Mouse (Mus musculus) forebrain, embryonic 13.5 days (tissue): ENCODE data around the gene Vps52. TPM values are rescaled to one million over a fixed set of nuclear protein-coding genes. Genes with fewer than 3 reads are reported as not detected.
"Not testable (repeated sequence)": the region's sequence is repeated elsewhere in the genome, so short reads cannot be mapped to it uniquely, and the experiment has no call there.

Experiments
- ATAC-seq: fragments of 200-750 bp; cut with Nextera tagmentation; 2 replicates; pipeline ENCODE4 v1.8.0; 2017
- H3K27ac ChIP-seq: fragments of 300-500 bp; sonication (generic); 2 replicates; pipeline ENCODE4 v1.5.1; 2015; ENCODE audit warnings: inconsistent platforms, mild to moderate bottlenecking, moderate library complexity
- H3K27me3 ChIP-seq: fragments of 300-500 bp; sonication (generic); 2 replicates; pipeline ENCODE4 v1.6.1; 2015; ENCODE audit warnings: mild to moderate bottlenecking, inconsistent platforms
- H3K36me3 ChIP-seq: fragments of 300-500 bp; sonication (generic); 2 replicates; pipeline ENCODE4 v1.6.1; 2015; ENCODE audit warnings: mild to moderate bottlenecking, inconsistent platforms; ENCODE audit not compliant: poor library complexity, severe bottlenecking
- H3K4me1 ChIP-seq: fragments of 300-500 bp; sonication (generic); 2 replicates; pipeline ENCODE4 v1.6.1; 2015; ENCODE audit warnings: inconsistent platforms
- H3K4me2 ChIP-seq: fragments of 300-500 bp; sonication (generic); 2 replicates; pipeline ENCODE4 v1.6.1; 2015; ENCODE audit warnings: inconsistent platforms, mild to moderate bottlenecking, moderate library complexity
- H3K4me3 ChIP-seq: fragments of 300-500 bp; sonication (generic); 2 replicates; pipeline ENCODE4 v1.5.1; 2015; ENCODE audit warnings: mild to moderate bottlenecking, inconsistent platforms
- H3K9ac ChIP-seq: fragments of 300-500 bp; sonication (generic); 2 replicates; pipeline ENCODE4 v1.6.1; 2015; ENCODE audit warnings: mild to moderate bottlenecking, inconsistent platforms
- H3K9me3 ChIP-seq: fragments of 300-500 bp; sonication (generic); replicated peaks from 2 replicates; pipeline ENCODE4 v1.6.1; 2016; ENCODE audit warnings: inconsistent platforms
- WGBS: fragments of 180-500 bp; shearing (Covaris S2); methylation state at CpG from one replicate; pipeline ENCODE4 v1.1.7; 2015; 5-methylcytosine and 5-hydroxymethylcytosine counted together
- polyA plus RNA-seq: library from polyadenylated mRNA; unstranded; fragments of >200 nt; fragmentation: Nextera tagmentation; extraction: Ambion mirVana; gene quantifications from 2 replicates; pipeline ENCODE4 v1.2.1, GENCODE M21; 2015

Vps52 gene
- polyA plus RNA-seq, 1 experiment from 2014 or later: 61.4 TPM

DNA sequence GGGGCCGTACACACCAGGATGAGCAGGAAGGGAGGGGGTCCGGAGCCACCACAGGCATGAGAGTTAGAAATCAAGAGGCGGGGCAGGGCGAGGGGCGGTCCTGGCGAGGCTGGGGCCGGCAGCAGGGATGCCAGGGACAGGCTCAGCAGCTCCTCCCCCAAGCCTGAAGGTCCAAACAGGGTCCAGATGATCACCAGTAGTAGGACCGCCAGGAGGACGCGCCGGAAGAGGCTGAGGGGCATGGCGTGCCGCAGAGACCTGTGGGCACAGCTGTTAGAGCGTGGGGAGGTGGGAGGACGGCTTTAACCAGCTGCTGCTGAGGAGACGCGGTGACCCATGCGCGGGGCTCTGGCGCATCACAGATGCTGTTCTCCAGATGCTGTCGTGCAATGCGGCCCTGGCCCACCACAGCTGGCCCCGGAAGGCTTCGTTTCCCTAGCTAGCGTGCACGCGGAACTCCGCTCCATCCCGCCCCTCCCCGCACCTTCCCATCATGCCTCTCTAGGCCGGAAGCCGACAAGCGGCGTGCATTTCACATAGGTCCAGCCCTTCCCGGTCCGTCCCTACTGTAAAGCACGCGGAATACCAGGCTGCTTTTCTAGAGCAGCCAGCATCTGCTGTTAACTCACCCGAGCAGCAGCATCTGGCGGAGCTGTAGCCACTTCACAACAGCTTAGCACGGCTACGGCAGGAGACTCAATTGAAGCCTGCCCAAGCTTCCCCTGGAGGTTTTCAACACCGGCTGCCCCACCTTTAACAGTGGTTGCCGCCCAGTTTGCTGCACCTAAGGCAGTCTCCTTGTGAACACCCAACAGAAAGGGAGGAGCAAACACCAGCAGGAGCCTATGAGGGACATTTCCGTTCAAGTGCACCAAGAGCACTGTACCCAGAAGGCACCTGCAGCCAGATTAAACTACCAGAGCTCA lies 4.3 kb upstream of the Vps52 start, which contains the start of gene B3galt4:
TSS of gene B3galt4 (minus strand) at position 468 of the 926 bp plus-strand sequence.
- peak within 1 kb of the TSS; percentile 86 for H3K27ac ChIP-seq
- H3K9ac ChIP-seq: peak within 1 kb of the TSS; percentile 79
- peaks cover 54% of the 10 kb centered on the region for H3K4me1 ChIP-seq
- peaks cover 73% of the 10 kb centered on the region for H3K36me3 ChIP-seq
- ATAC-seq: peak; percentile 67
- H3K9me3 ChIP-seq: no peaks in the 10 kb centered on the region
- H3K4me2 ChIP-seq: peak within 1 kb of the TSS; percentile 91
- 1% methylated on average over 45 of the region's 45 CpGs for WGBS
- H3K27me3 ChIP-seq: no peaks in the 10 kb centered on the region
- H3K4me3 ChIP-seq: peak within 1 kb of the TSS; percentile 50

GRCm38 (mm10) chr17:33952015-33952414 lies 3.6 kb upstream of the Vps52 start:
- 74% methylated on average over 13 of the region's 13 CpGs for WGBS
- H3K27ac ChIP-seq: peak overlapping the region; percentile 86; the same call in 1 of the 2 replicates
- not testable (repeated sequence) for ATAC-seq, H3K9me3 ChIP-seq, H3K27me3 ChIP-seq
- H3K4me1 ChIP-seq: peaks cover 61% of the 10 kb centered on the region
- peak overlapping the region; percentile 79; the same call in 1 of the 2 replicates for H3K9ac ChIP-seq
- peaks cover 67% of the 10 kb centered on the region for H3K36me3 ChIP-seq
- H3K4me2 ChIP-seq: peak overlapping the region; percentile 91
- peak overlapping the region; percentile 50; the same call in 1 of the 2 replicates for H3K4me3 ChIP-seq

- peaks cover 63% of the 10 kb centered on the region for H3K36me3 ChIP-seq
- no peak overlapping the region for H3K27ac ChIP-seq
Measured at GRCm38 (mm10) chr17:33952879-33953278, 2.7 kb upstream of the Vps52 start.

DNA sequence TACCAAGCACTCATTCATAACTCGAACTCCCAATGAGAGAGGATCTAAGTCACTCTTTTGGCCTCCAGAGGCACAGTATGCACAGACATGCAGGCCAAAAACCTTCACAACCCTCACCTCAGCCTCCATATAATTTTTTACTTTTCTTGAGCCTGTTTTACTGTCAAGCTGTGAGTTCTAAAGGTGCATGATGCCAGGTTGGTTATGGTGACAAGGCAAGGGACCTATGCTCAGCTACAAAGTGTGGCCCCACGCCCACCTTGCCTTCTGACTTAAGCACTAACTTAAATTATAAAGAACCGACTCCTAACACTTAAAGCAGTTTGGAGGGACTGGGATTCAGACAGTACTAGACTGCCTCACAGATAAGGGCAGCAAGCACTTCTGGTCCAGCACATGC lies 2.3 kb upstream of the Vps52 start:
- Histone ChIP-seq H3K4me2 (peak overlapping the region; percentile 95), H3K4me3 (no peak overlapping the region), H3K27me3 (no peaks in the 10 kb centered on the region), H3K36me3 (peaks cover 63% of the 10 kb centered on the region), H3K9ac (no peak overlapping the region), H3K4me1 (peaks cover 69% of the 10 kb centered on the region), H3K27ac (no peak overlapping the region), H3K9me3 (no peaks in the 10 kb centered on the region)
- WGBS: 77% methylated on average over 3 of the region's 3 CpGs
- no peak for ATAC-seq

More at GRCm38 (mm10) chr17:33952879-33953278, 2.7 kb upstream of the Vps52 start:
- Histone ChIP-seq H3K9me3 (no peaks in the 10 kb centered on the region), H3K4me3 (no peak overlapping the region), H3K4me1 (peaks cover 69% of the 10 kb centered on the region), H3K4me2 (peak overlapping the region; percentile 95), H3K27me3 (no peaks in the 10 kb centered on the region), H3K9ac (0 out of 2 replicates have a peak overlapping the region, but pooled peaks have one; percentile 16)
- no peak for ATAC-seq
- 79% methylated on average over 4 of the region's 4 CpGs for WGBS

DNA sequence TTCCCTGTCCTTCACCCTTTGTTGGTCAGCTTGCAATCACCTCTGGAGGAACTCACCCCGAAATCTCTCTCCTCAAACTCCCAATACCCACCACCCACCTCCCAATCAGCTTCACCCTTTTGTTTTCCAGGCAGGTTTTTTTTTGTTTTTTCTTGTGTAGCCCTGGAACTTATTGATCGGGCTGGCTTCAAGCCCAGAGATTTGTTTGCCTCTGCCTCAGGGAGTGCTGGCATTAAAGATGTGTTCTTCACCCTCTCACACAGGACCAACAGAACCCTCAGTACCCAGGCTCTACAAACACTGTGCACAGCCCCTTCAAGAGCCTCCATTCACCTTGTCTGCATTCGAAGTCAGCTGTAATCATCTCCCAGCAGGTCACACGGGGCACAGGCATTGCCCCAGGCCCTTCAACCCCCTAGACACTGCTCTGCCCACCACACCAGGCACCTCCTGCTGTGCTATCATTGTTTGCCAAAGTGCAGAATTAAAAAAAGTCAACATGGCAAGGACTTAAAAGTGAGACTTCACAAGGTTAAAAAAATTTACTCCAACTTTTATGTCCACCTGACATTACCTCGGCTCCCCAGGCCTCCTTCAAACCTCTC lies 1.5 kb upstream of the Vps52 start:
- no peak for ATAC-seq

GRCm38 (mm10) chr17:33954646-33955554 lies 712 bp upstream of the Vps52 start:
- peaks cover 65% of the 10 kb centered on the region for H3K4me1 ChIP-seq
- peak overlapping the region; percentile 98 for H3K4me3 ChIP-seq
- no peak; the same call in 1 of the 2 replicates for ATAC-seq
- peaks cover 63% of the 10 kb centered on the region for H3K36me3 ChIP-seq
- H3K4me2 ChIP-seq: peak overlapping the region; percentile 95
- peak overlapping the region; percentile 98 for H3K9ac ChIP-seq
- peak overlapping the region; percentile 92 for H3K27ac ChIP-seq
- no peaks in the 10 kb centered on the region for H3K27me3 ChIP-seq
- 1% methylated on average over 33 of the region's 33 CpGs for WGBS
- H3K9me3 ChIP-seq: no peaks in the 10 kb centered on the region

More for the DNA sequence above, 1.5 kb upstream of the Vps52 start:
- H3K4me2 ChIP-seq: peak overlapping the region; percentile 95
- 34% methylated on average over 5 of the region's 5 CpGs for WGBS
- H3K9me3 ChIP-seq: no peaks in the 10 kb centered on the region
- peak overlapping the region; percentile 98 for H3K4me3 ChIP-seq
- H3K4me1 ChIP-seq: peaks cover 69% of the 10 kb centered on the region
- H3K36me3 ChIP-seq: peaks cover 63% of the 10 kb centered on the region
- no peaks in the 10 kb centered on the region for H3K27me3 ChIP-seq
- H3K9ac ChIP-seq: peak overlapping the region; percentile 98
- 0 out of 2 replicates have a peak overlapping the region, but pooled peaks have one; percentile 35 for H3K27ac ChIP-seq

DNA sequence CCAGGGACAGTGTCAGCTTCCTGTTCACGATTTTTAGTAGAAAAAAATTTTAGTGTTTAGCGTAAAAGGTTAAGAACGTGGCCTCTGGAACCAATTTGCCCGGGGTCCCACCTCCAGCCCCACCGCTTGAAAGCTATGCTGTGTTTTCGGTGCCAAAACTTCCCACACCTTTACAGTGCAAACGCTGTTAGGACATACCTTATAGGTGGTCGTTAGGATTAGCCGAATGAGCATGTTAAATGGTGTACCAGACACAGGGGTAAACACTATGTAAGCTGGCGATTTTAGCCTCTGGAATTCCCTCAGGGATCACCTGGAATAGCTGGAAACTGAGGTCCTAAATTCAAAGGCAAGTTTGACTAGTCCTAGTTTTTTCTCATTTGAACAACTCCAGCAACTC lies 724 bp downstream of the Vps52 start:
- Histone ChIP-seq H3K4me1 (peaks cover 51% of the 10 kb centered on the region), H3K27me3 (no peaks in the 10 kb centered on the region), H3K4me3 (peak overlapping the region; percentile 98), H3K4me2 (peak overlapping the region; percentile 95), H3K36me3 (peaks cover 70% of the 10 kb centered on the region), H3K9ac (peak overlapping the region; percentile 98), H3K9me3 (no peaks in the 10 kb centered on the region), H3K27ac (peak overlapping the region; percentile 88)
- 6% methylated on average over 10 of the region's 10 CpGs for WGBS
- ATAC-seq: no peak

DNA sequence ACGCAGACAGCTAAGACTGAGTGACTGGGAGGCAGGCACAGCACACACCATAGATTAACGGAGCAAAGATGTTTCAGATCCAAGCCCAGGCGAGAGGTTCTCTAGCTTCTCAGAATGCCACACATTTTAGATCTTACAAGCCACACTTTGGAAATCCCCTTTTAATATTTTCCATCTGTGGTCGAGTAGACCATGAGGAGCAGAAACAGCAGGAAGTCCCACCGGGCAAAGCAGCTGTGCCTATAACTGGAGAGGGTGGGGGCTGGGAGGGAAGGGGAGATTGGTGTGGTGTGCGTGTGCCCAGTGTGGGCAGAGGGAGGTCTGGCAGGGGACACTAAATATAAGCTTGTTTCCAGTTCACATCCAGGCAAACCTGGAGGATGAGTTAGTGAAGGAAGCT lies 1.9 kb downstream of the Vps52 start:
- H3K4me2 ChIP-seq: no peak overlapping the region
- peaks cover 39% of the 10 kb centered on the region for H3K4me1 ChIP-seq
- peaks cover 71% of the 10 kb centered on the region for H3K36me3 ChIP-seq
- no peak overlapping the region for H3K27ac ChIP-seq
- no peak overlapping the region for H3K9ac ChIP-seq
- ATAC-seq: no peak
- 92% methylated on average over 6 of the region's 6 CpGs for WGBS
- H3K27me3 ChIP-seq: no peaks in the 10 kb centered on the region
- H3K9me3 ChIP-seq: no peaks in the 10 kb centered on the region
- no peak overlapping the region for H3K4me3 ChIP-seq

DNA sequence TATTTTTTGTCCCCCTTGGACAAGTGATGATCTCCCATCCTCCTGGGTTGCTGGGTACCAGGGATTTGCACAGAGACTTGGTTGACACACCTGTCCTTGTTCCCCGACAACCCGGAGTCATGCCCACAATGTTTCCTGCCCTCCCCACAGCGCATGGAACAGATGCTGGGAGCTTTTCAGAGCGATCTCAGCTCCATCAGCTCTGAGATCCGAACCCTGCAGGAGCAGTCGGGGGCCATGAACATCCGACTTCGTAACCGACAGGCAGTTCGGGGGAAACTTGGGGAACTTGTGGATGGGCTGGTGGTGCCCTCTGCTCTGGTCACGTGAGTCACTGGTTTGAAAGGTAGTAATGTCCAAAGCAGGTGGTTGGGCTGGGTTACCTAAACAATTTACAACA lies 2.8 kb downstream of the Vps52 start:
- no peak for ATAC-seq
- peaks cover 71% of the 10 kb centered on the region for H3K36me3 ChIP-seq

GRCm38 (mm10) chr17:33959135-33959534 lies 3.5 kb downstream of the Vps52 start:
- Histone ChIP-seq H3K9me3 (no peaks in the 10 kb centered on the region), H3K9ac (no peak overlapping the region), H3K4me1 (peaks cover 23% of the 10 kb centered on the region), H3K4me3 (no peak overlapping the region), H3K27me3 (no peaks in the 10 kb centered on the region), H3K27ac (no peak overlapping the region), H3K4me2 (no peak overlapping the region), H3K36me3 (peaks cover 71% of the 10 kb centered on the region)
- WGBS: 96% methylated on average over 13 of the region's 13 CpGs
- ATAC-seq: no peak

More for the DNA sequence above, 2.8 kb downstream of the Vps52 start:
- H3K4me3 ChIP-seq: no peak overlapping the region
- H3K9ac ChIP-seq: no peak overlapping the region
- H3K9me3 ChIP-seq: no peaks in the 10 kb centered on the region
- WGBS: 95% methylated on average over 11 of the region's 11 CpGs
- no peak overlapping the region for H3K27ac ChIP-seq
- no peak overlapping the region for H3K4me2 ChIP-seq
- H3K27me3 ChIP-seq: no peaks in the 10 kb centered on the region
- peaks cover 29% of the 10 kb centered on the region for H3K4me1 ChIP-seq

DNA sequence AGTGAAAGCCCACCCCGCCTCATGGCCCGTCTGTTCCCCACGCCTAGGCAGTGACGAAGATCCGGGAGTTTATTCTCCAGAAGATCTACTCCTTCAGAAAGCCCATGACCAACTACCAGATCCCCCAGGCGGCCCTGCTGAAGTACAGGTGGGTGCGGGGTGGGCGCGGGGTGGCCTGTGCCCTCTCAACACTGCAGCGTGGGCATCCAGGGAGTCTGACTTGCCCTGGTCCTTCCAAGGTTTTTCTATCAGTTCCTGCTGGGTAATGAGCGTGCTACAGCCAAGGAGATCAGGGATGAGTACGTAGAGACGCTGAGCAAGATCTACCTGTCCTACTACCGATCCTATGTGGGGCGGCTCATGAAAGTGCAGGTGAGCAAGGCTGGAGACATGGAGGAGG lies 4.3 kb downstream of the Vps52 start:
- Histone ChIP-seq H3K4me3 (no peak overlapping the region), H3K36me3 (peaks cover 65% of the 10 kb centered on the region), H3K4me1 (peaks cover 15% of the 10 kb centered on the region), H3K9me3 (no peaks in the 10 kb centered on the region), H3K9ac (no peak overlapping the region), H3K27me3 (no peaks in the 10 kb centered on the region), H3K4me2 (no peak overlapping the region), H3K27ac (no peak overlapping the region)
- no peak for ATAC-seq
- 93% methylated on average over 15 of the region's 15 CpGs for WGBS
